Mouse (Mus musculus) forebrain, embryonic 12.5 days (tissue): ENCODE measurements around the gene Ak4. TPM values are rescaled to one million over a fixed set of nuclear protein-coding genes. Genes with fewer than 3 reads are reported as not detected.
"Not testable (repeated sequence)": the region's sequence is repeated elsewhere in the genome, so short reads cannot be mapped to it uniquely, and the experiment has no call there.

ENCODE experiments used
- ATAC-seq: fragments of 200-750 bp; cut with Nextera tagmentation; 2 replicates; pipeline ENCODE4 v1.8.0; 2017; ENCODE audit warnings: moderate TSS enrichment; ENCODE audit not compliant: low FRiP score
- H3K27ac ChIP-seq: fragments of 300-500 bp; sonication (generic); 2 replicates; pipeline ENCODE4 v1.5.1; 2016; ENCODE audit warnings: mild to moderate bottlenecking
- H3K27me3 ChIP-seq: fragments of 300-500 bp; sonication (generic); 2 replicates; pipeline ENCODE4 v1.6.1; 2016; ENCODE audit warnings: mild to moderate bottlenecking
- H3K36me3 ChIP-seq: fragments of 300-500 bp; sonication (generic); replicated peaks from 2 replicates; pipeline ENCODE4 v1.6.1; 2016; ENCODE audit warnings: mild to moderate bottlenecking
- H3K4me1 ChIP-seq: fragments of 300-500 bp; sonication (generic); 2 replicates; pipeline ENCODE4 v1.6.1; 2016
- H3K4me2 ChIP-seq: fragments of 300-500 bp; sonication (generic); 2 replicates; pipeline ENCODE4 v1.6.1; 2016; ENCODE audit warnings: mild to moderate bottlenecking, moderate library complexity
- H3K4me3 ChIP-seq: fragments of 300-500 bp; sonication (generic); replicated peaks from 2 replicates; pipeline ENCODE4 v1.5.1; 2016; ENCODE audit warnings: mild to moderate bottlenecking
- H3K9ac ChIP-seq: fragments of 300-500 bp; sonication (generic); 2 replicates; pipeline ENCODE4 v1.6.1; 2016; ENCODE audit warnings: mild to moderate bottlenecking
- H3K9me3 ChIP-seq: fragments of 300-500 bp; sonication (generic); 2 replicates; pipeline ENCODE4 v1.6.1; 2016
- WGBS: fragments of 180-500 bp; shearing (Covaris S2); methylation state at CpG from one replicate; pipeline ENCODE4 v1.1.7; 2016; 5-methylcytosine and 5-hydroxymethylcytosine counted together
- polyA plus RNA-seq: library from polyadenylated mRNA; unstranded; fragments of >200 nt; fragmentation: Nextera tagmentation; extraction: Ambion mirVana; gene quantifications from 2 replicates; pipeline ENCODE4 v1.2.1, GENCODE M21; 2016

Gene Ak4
- polyA plus RNA-seq: 17.8 and 20.5 TPM in 2 replicates

DNA sequence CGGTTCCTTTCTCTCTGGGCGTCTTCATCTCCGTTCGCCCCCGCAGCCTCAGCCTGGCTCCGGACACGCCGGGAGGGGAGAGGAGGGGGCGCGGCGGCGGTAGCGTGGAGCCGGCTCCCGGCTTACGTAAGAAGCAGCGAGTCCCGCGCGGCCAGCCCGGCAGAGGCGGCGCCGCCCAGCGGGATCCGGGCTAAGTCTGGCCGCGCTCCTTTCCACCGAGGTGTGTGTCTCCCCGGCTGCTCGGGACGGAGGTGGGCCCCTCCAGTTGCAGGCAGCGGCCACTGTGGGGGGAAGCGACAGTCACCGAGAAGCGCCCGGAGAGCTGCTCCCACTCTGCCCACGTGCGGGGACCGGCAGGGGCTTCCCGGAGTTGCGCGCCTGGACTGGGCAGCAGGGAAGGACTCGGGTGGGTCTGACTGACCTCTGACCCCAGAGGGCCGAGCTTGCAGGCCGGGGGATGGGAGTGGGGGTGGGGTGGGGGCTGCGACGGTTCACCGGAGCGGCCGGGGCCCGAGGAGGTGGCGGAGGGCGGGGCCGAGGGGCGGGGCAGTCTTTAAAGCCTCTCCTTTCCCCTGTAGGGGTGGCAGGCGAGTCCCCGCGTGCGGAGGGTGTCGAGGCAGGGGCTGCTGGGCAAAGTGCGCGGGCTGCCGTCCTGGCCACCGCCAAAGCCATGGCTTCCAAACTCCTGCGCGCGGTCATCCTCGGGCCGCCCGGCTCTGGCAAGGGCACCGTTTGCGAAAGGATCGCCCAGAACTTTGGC lies at the start of gene Ak4:
Gene Ak4 (plus strand): TSS at position 127 of the 760 bp plus-strand sequence.
- peak within 1 kb of the TSS; percentile 56 for H3K27ac ChIP-seq
- peak within 1 kb of the TSS; percentile 73 for H3K4me3 ChIP-seq
- peaks cover 10% of the 10 kb centered on the region for H3K4me1 ChIP-seq
- no peaks in the 10 kb centered on the region for H3K36me3 ChIP-seq
- 0 out of 2 replicates have a peak, but pooled peaks cover 3% of the 10 kb centered on the region for H3K27me3 ChIP-seq
- ATAC-seq: peak; percentile 87
- WGBS: 1% methylated on average over 65 of the region's 74 CpGs
- H3K9ac ChIP-seq: peak within 1 kb of the TSS; percentile 72
- H3K9me3 ChIP-seq: no peaks in the 10 kb centered on the region
- peak within 1 kb of the TSS; percentile 96 for H3K4me2 ChIP-seq

DNA sequence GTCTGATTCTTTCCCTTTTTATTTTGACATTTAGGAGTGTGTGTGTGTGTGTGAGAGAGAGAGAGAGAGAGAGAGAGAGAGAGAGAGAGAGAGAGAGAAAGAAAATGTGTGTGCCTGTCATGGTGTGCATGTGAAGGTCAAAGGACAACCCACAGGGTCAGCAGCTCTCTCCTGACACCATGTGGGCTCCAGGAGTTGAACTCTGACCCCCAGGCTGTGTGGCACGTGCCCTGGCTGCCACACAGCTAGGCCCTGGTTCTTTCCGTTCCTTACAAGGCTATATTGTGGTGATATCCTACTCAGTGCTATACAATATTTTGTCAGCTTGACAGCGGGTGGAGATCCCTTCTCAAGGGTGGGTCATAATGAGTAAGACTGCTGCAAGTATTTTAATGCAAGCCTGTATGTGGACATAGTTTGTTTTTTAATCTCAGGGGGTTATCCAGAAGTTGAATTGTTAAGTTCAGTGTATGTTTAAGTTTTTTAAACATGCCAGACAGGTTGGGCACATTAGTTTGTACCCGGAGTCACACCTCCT lies 49.3 kb upstream of the Ak4 start:
- Histone ChIP-seq H3K36me3 (no peaks in the 10 kb centered on the region), H3K27me3 (no peaks in the 10 kb centered on the region), H3K4me1 (no peaks in the 10 kb centered on the region), H3K9me3 (no peaks in the 10 kb centered on the region), H3K9ac (no peak overlapping the region), H3K4me2 (no peak overlapping the region), H3K4me3 (no peak overlapping the region), H3K27ac (no peak overlapping the region)
- WGBS: 68% methylated on average over 4 of the region's 4 CpGs
- no peak for ATAC-seq

DNA sequence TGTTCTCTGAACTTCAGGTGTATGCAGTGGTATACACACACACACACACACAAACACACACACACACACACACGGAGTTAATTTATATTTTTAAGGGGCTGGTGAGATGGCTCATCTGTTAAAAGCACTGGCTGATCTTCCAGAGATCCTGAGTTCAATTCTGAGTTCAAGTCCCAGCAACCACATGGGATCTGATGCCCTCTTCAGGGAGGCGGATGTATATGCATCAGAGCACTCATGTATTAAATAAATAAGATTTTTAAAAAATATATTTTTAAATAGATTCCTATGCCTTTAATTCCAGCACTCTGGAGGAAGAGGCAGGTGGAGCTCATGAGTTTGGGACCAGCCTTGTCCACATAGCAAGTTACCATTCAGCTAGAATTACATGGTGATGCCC lies 46.8 kb upstream of the Ak4 start:
- Histone ChIP-seq H3K4me3 (no peak overlapping the region), H3K4me1 (no peaks in the 10 kb centered on the region), H3K9ac (no peak overlapping the region), H3K4me2 (no peak overlapping the region), H3K27me3 (no peaks in the 10 kb centered on the region), H3K36me3 (no peaks in the 10 kb centered on the region), H3K27ac (no peak overlapping the region), H3K9me3 (no peaks in the 10 kb centered on the region)
- no peak for ATAC-seq
- 66% methylated on average over 2 of the region's 2 CpGs for WGBS

DNA sequence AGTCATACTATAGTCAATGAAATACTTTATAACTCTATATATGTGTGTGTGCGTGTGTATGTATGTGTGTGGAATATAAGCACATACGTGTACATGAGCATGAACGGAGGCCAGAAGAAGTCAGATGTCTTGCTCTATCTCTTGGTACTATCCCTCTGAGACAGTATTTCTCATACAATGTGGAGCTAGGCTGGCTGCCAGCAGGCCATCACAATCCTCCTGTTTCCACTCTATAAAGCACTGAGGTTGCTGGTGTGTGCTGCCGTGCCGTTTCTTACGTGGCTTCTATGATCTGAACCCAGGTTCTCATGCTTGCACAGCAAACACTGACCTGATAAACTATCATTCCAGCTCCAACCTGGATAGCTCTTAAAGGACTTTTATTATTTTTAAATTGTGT lies 46.3 kb upstream of the Ak4 start:
- no peak for ATAC-seq

DNA sequence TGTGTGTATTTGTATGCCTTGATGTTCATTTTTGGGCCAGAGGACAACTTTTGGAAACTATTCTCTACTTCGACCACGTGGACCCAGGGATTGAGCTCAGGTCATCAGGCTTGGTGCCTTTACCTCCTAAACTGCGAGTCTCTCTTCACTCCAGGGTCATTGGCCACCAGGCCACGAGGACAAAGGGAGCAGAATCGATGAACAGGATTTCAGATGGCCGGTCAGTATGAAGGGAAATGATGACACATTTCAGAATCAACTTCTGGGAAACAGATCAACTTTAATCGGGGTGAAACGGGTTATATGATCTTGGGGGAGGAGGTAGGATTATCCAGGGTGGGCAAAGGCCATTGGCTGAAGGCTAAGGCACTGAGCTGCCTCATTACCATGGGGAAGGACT lies 45.0 kb upstream of the Ak4 start:
- H3K27me3 ChIP-seq: no peaks in the 10 kb centered on the region

More for the DNA sequence above, 46.3 kb upstream of the Ak4 start:
- WGBS: 95% methylated on average over 6 of the region's 6 CpGs
- no peaks in the 10 kb centered on the region for H3K4me1 ChIP-seq
- H3K4me2 ChIP-seq: no peak overlapping the region
- no peak overlapping the region for H3K4me3 ChIP-seq
- no peaks in the 10 kb centered on the region for H3K9me3 ChIP-seq
- no peaks in the 10 kb centered on the region for H3K27me3 ChIP-seq
- H3K36me3 ChIP-seq: no peaks in the 10 kb centered on the region
- H3K9ac ChIP-seq: no peak overlapping the region
- H3K27ac ChIP-seq: no peak overlapping the region

DNA sequence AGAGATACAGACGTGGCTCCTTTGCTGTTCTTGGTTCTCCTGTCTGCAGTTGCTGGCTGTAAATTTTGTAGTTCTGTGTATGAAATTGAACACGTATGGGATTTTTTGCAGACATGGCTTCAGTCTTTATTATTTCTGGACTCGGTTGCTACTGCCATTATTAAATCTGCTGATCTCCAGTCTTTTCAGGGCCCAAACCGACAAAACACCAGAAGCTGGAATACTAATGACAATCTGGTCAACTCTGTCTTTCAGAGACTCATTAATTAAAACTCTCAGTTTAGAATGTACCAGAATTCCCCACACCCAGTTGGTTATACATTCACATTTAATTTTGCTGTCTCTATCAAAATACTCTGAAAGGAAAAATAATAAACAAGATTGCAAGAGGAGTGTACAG lies 42.2 kb upstream of the Ak4 start:
- Histone ChIP-seq H3K27me3 (no peaks in the 10 kb centered on the region), H3K9me3 (no peaks in the 10 kb centered on the region), H3K4me3 (no peak overlapping the region), H3K9ac (no peak overlapping the region), H3K4me1 (no peaks in the 10 kb centered on the region), H3K36me3 (no peaks in the 10 kb centered on the region), H3K27ac (no peak overlapping the region), H3K4me2 (no peak overlapping the region)
- WGBS: 76% methylated on average over 4 of the region's 4 CpGs
- ATAC-seq: no peak

More for the DNA sequence above, 45.0 kb upstream of the Ak4 start:
- no peaks in the 10 kb centered on the region for H3K4me1 ChIP-seq
- no peak overlapping the region for H3K9ac ChIP-seq
- no peak overlapping the region for H3K4me3 ChIP-seq
- no peak overlapping the region for H3K4me2 ChIP-seq
- H3K9me3 ChIP-seq: no peaks in the 10 kb centered on the region
- 71% methylated on average over 8 of the region's 8 CpGs for WGBS
- no peak for ATAC-seq
- H3K36me3 ChIP-seq: no peaks in the 10 kb centered on the region
- H3K27ac ChIP-seq: no peak overlapping the region

DNA sequence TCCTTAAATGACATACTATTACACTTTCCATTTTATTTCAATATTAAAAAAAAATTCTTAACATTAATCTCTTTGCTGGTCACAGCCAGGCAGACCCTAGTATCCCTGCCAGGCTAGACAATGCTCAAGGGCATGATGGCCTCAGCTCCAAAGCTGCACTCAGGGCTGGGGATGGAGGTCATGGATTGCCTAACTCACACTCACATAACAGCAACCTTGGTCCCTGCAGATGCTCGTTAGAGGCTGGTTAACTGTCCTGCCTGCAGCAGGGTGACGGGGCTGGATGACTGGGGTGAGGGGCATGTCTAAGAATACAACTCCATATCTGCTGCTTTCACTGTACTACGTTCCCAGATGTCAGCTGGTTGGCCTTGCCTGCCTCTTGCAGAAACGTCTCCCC lies 40.8 kb upstream of the Ak4 start:
- Histone ChIP-seq H3K4me3 (no peak overlapping the region), H3K4me1 (no peaks in the 10 kb centered on the region), H3K9ac (no peak overlapping the region), H3K27ac (no peak overlapping the region), H3K36me3 (no peaks in the 10 kb centered on the region), H3K27me3 (no peaks in the 10 kb centered on the region), H3K9me3 (no peaks in the 10 kb centered on the region), H3K4me2 (no peak overlapping the region)
- ATAC-seq: no peak
- 64% methylated on average over 4 of the region's 4 CpGs for WGBS

DNA sequence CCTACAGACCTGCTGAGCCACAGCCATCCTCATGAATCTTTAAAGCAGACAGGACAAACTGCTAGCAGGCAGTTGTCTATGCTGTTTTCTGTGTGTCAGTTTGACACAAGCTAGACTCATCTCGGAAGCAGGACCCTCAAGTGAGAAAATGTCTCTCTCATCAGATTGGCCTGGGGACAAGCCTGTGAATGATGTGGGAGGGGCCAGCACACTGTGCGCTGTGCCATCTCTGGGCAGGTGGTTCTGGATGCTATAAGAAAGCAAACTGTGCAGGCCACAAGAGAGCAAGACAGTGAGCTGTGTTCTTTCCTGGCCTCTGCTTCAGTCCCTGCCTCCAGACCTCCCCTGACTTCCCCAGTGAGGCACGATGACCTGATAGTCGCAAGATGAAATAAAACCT lies 40.3 kb upstream of the Ak4 start:
- no peaks in the 10 kb centered on the region for H3K36me3 ChIP-seq
- no peak overlapping the region for H3K9ac ChIP-seq
- no peak overlapping the region for H3K27ac ChIP-seq
- no peaks in the 10 kb centered on the region for H3K9me3 ChIP-seq
- WGBS: 86% methylated on average over 4 of the region's 4 CpGs
- H3K27me3 ChIP-seq: no peaks in the 10 kb centered on the region
- no peak overlapping the region for H3K4me2 ChIP-seq
- no peaks in the 10 kb centered on the region for H3K4me1 ChIP-seq
- no peak for ATAC-seq
- H3K4me3 ChIP-seq: no peak overlapping the region

DNA sequence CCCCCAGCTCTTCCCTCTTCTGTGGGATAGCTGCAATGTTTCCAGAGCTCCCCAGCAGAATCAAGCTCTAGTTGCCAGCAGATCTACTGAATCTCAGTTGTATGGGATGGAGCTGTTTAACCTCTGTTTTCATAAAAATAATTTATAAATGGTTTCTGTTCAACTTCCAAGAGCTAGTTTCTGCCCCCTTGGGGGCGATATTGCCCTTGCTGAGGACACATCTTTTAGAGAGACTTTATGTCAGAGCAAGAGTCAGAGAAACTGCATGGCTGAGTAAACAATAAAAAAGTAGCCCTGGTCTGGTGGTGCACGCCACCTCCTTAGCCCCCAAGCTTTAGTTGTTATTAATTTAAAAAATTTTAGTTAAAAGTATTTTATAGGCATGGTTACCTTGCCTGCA lies 34.1 kb upstream of the Ak4 start:
- Histone ChIP-seq H3K4me1 (no peaks in the 10 kb centered on the region), H3K4me2 (no peak overlapping the region), H3K27ac (no peak overlapping the region), H3K9ac (no peak overlapping the region), H3K36me3 (no peaks in the 10 kb centered on the region), H3K9me3 (no peaks in the 10 kb centered on the region), H3K27me3 (no peaks in the 10 kb centered on the region), H3K4me3 (no peak overlapping the region)
- WGBS: 74% methylated on average over 2 of the region's 2 CpGs
- ATAC-seq: no peak

DNA sequence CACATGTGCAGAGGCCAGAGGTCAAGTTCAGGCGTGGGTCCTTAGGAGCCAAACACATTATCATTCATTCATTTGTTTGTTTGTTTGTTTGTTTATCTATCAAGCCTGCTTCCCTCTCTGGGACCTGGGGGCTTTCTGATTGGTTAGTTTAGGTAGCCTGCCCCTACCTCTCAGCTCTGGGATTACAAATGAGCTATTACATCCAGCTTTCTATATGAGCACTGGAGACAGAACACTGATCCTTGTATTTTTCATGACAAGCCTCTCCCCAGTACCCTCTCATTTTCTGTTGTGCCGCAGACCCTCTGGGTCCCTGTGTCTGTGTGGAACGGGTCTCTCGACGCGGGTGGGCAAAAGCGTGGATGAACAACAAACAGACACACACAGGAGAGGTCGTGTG lies 30.8 kb upstream of the Ak4 start:
- Histone ChIP-seq H3K9ac (no peak overlapping the region), H3K27ac (no peak overlapping the region), H3K27me3 (no peaks in the 10 kb centered on the region), H3K36me3 (no peaks in the 10 kb centered on the region), H3K9me3 (no peaks in the 10 kb centered on the region), H3K4me2 (no peak overlapping the region), H3K4me1 (no peaks in the 10 kb centered on the region), H3K4me3 (no peak overlapping the region)
- WGBS: 92% methylated on average over 8 of the region's 8 CpGs
- ATAC-seq: no peak

DNA sequence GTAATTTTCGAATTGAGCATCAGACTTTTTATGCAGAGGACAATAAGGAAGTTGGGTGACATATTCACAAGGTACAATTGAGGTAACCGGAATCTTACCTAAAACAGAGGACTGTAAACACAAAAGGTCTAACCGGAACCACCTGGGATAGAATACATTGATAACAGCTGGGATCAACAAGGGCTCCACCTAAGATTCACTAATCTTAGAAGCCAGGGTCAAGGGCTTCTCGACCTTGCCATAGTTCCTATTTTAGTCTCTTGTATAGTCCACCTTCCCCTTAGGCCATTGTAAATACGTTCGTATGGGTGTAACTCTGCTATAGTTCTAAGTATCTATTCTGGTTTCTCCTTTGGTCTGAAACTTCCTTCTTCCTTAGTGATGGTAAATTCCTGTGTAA lies 30.4 kb upstream of the Ak4 start:
- not testable (repeated sequence) for H3K36me3 ChIP-seq, H3K9me3 ChIP-seq, H3K4me2 ChIP-seq, H3K9ac ChIP-seq, H3K4me1 ChIP-seq, H3K27ac ChIP-seq, H3K27me3 ChIP-seq, ATAC-seq, H3K4me3 ChIP-seq
- 83% methylated on average over 6 of the region's 6 CpGs for WGBS

DNA sequence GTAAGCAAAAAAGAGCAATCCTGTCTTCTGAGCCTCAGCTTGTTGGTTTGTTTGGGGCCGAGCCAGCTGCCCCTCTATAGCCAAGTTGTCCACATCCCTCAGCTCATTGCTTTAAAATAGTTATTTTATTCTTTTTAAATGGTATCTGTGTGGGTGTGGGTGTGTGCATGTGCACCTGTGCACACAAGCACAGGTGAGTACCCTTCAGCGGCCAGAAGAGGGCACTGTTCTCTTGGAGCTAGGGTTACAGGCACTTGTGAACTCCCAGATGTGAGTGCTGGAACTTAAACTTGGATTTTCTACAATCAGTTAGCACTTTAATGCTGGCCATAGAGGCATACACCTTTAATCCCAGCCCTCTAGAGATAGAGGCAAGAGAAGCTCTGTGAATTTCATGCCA lies 26.8 kb upstream of the Ak4 start:
- H3K4me3 ChIP-seq: no peak overlapping the region
- no peaks in the 10 kb centered on the region for H3K36me3 ChIP-seq
- 50% methylated on average over 2 of the region's 2 CpGs for WGBS
- no peak overlapping the region for H3K4me2 ChIP-seq
- ATAC-seq: no peak
- no peaks in the 10 kb centered on the region for H3K4me1 ChIP-seq
- H3K27ac ChIP-seq: no peak overlapping the region
- H3K9ac ChIP-seq: no peak overlapping the region
- no peaks in the 10 kb centered on the region for H3K9me3 ChIP-seq
- no peaks in the 10 kb centered on the region for H3K27me3 ChIP-seq

DNA sequence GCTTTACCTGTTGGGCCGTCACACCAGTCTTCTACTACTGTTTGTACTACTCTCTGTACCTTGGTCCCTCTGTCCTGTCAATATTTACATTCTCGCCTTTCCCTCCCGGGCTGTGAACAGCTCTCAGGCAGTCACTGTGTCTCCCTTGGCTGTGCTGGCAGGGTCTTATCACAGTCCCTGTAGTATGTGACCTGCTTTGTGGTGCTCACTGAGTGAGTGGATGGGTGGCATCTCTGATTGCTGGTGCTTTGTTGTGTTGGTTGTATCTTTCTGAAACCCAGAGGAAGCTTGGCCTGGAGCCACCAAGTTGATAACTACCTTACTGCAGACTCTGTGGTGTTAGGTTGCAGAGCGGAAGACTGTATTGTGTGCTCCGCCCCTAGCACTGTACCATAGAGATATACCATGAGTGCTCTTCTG lies 25.8 kb upstream of the Ak4 start:
- H3K36me3 ChIP-seq: no peaks in the 10 kb centered on the region
- ATAC-seq: no peak
- 83% methylated on average over 5 of the region's 5 CpGs for WGBS

More for the DNA sequence above, 25.8 kb upstream of the Ak4 start:
- no peak overlapping the region for H3K4me2 ChIP-seq
- no peak overlapping the region for H3K9ac ChIP-seq
- H3K27me3 ChIP-seq: no peaks in the 10 kb centered on the region
- H3K9me3 ChIP-seq: no peaks in the 10 kb centered on the region
- no peaks in the 10 kb centered on the region for H3K4me1 ChIP-seq
- H3K4me3 ChIP-seq: no peak overlapping the region
- no peak overlapping the region for H3K27ac ChIP-seq
